Mouse (Mus musculus) skeletal muscle tissue, adult 2 months (tissue): ENCODE measurements at regions not wholly inside any gene's neighbourhood (a gene's known extent, or its start where the extent isn't known, plus 50 kb on each side); places are given as distances from the start of the nearest gene placed in this dataset.
A peak's percentile ranks its signal among the peaks of the same experiment; 100 is the strongest.

ENCODE experiments used
- DNase-seq: peaks from one replicate; pipeline ENCODE4 v3.0.0-alpha.2; 2012; ENCODE audit warnings: low read depth, low spot score

DNA sequence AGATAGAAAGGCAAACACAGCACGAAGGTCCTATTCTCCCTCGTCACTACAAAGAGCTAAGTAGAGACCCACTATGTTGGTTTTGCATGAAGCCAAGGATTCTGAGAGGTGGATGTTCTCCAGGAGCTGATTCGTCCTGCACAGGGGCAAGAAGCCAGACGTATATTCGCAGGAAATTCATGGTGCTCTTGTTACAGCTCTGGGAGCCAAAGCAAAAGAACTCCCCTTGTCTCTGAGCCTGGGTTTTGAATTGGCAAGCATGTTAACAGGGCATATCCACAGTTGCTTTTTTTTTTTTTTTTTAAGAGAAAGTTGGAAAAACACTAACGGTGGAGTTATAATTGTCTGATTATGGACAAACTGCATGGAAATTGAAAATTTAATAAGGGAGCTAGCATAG lies 191.7 kb upstream of the Prickle1 start:
- no peak for DNase-seq

DNA sequence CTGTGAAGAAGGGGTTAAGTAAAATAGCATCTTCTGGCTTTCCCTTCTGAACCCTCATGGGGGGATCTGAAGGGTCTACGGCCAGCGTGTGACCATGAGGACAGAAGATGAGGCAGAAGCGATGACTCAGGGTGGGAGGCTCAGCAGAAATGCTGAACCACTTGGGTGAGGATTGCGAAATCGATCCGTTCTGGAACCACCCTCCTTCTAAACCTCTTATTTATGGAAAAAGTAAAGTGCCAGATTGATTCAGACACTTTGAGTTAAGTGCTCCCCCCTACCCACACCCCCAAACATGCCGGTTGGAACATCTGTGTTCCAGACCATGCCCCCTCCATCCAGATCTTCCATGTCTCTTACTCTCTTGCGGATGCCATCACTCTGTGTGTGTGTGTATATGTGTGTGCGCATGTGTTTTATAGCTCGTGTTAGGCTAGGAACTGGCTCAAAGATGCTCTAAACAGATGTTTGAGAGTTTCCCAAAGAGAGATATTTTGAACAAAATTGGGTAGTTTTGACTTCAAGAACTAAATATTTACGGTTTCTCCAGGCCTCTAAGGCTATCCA lies 190.2 kb upstream of the Prickle1 start:
- DNase-seq = no peak

GRCm38 (mm10) chr15:93783736-93784135 lies 188.0 kb upstream of the Prickle1 start:
- DNase-seq = no peak

- no peak for DNase-seq
Observed at GRCm38 (mm10) chr15:93775199-93775745, 179.6 kb upstream of the Prickle1 start.

DNA sequence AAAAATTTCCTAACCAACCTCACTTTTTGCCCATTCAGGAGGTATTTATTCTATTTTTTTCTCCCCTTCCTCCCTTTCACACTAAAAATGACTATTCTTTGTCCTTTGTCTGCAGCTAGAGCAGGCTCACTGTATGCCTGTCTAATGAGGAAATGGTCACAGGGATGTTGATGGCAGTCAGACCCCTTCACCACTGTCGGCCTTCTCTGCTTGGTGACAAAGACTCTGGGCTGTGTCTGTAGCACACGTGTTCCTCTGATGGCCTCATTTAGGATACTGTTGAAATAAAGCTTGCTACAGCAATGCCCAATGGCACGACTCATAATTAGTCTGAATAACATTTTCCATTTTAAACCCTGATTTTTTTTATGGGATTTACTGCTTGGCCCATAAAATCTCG lies 178.6 kb upstream of the Prickle1 start:
- DNase-seq = no peak

DNA sequence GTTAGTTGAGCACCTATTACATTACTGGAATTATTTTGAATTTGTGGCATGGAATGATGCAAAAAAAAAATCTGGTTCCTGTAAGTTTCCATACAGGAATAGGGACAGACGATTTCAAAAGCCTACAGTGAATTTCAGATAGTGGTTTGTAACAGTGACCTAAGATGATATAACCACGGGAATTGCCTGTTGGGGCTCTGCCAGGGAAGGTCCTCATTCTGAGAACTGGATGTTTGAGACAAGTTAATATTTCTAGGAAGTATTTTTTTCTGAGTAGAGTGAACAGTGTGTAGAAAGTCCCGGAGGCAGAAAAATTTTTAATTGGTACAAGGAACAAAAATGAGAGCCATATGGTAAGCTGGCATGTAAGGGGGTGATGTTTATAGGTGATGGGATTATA lies 171.3 kb upstream of the Prickle1 start:
- DNase-seq = no peak

DNA sequence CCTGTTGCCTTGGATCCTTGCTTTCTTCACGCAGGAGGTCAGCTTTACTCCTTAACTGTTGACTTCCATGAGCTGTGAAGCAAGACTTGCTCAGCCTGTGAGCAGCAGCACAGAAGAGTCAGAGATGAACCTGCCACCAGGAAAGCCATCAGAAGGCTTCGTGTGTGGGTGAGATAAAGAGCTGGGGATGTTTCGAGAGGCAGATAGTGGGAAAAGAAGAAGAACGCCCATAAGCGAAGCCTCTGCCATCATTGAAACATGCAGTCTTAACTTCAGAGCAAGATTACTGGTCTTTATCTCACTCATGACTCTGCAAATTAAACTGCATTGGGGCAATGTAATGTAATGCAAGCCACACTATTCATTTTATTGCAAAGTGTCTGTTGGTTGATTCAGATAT lies 167.4 kb upstream of the Prickle1 start:
- no peak for DNase-seq

DNA sequence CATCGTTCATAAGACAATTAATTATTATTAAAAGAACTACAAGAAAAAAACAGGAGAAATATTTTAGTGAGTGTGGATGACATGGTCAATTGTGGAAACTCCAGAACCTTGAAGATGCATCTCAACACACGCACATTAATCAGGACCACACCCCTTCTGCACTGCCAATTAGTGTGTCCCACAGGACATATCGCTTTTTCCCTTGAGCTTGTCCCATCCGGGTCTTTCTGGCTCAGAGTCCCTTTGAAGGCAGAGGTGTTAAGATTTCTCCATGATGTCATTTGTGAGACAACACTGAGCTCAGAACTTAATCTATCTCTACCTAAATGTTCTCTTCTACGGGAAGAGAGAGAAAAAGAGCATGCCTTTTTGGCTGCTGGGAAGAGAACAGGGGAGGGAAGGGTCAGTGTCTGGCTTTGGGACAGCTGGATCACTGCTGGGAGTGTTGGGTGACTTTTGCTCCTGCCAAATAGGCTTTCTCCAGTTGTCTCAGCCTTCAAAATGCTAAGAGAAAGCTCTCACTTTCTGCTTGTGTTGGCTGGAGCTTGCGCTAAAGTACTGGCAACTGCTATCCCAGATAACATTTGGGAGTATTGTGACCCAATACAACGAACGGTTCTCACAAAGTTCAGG lies 162.6 kb upstream of the Prickle1 start:
- DNase-seq = peak; percentile 44

- no peak for DNase-seq
Observed at GRCm38 (mm10) chr15:93755989-93756388, 160.3 kb upstream of the Prickle1 start.

DNA sequence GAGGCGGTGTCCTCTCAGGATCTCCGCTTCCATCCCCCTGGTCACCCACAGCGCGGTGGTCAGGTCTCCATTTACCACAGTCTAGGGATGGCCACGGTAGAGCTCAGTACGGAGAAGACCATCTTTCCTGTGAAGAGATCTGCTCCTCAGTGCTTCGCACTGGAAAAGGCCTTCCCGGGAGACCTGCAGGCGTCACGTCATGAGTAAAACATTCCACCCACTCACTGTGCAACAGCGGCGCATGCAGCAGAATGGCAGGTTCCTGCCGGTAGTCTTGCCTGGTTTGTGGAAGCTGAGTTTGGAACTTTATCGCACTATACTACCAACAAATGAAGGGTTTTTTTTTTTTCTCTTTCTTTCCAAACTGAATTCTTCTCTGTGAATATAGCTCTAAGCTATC lies 156.1 kb upstream of the Prickle1 start:
- DNase-seq = no peak

- DNase-seq = no peak
Observed at GRCm38 (mm10) chr15:93750953-93751352, 155.3 kb upstream of the Prickle1 start.

GRCm38 (mm10) chr15:93744191-93744945 lies 148.7 kb upstream of the Prickle1 start:
- no peak for DNase-seq

DNA sequence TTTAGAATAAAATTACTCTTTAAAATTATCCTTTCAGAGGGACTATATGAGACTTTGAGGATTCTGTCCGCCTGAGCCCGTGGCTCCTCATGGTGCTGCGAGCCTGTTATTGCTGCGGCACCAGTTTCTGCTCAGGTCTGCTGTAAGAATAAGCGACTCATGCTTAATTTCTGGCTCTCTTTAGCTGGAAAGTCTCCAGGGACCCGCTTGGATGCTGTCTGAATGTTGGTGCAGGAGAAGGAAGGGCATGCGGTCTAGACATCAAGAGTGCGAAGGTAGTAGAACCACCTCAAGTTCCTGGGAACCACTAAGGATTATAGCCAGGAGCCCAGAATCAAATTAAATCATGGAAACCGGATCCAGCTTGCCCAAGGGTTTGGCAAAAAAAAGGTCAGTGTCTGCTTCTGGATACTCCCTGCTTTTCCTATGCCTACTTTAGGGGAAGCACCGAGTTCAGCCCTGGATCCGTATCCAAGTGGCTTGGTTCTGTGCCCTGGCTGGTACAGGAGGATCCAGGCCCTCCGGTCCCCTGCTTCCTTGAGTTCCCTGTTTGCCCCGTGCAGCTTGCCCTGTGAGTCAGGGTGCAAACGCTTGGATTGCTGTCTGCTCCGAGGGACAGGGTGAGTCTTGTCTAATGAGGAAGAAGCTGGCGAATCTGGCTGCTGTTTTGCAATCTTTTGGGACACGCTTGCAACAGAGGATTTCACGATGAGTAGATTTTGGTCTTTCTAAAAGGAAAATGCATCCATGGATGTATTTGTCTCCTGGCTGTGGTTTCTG lies 138.2 kb upstream of the Prickle1 start:
- DNase-seq = peak; percentile 61

DNA sequence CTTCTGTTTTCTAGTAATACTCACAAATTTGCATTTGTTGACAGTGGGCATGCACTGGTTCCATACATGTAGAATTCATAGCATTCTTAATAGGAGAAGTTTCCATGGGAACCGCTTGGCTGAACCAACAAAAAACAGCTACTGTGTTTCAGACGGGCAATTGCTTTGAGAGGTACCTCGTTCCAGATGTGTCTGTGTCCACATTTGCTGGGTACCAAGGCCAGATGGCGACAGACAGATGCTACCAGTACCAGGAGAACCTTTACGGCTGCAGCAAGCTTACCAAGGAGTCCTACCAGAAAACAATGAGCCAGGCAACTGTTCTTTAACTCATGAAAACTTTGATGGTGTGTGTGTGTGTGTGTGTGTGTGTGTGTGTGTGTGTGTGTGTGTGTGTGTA lies 137.1 kb upstream of the Prickle1 start:
- no peak for DNase-seq

DNA sequence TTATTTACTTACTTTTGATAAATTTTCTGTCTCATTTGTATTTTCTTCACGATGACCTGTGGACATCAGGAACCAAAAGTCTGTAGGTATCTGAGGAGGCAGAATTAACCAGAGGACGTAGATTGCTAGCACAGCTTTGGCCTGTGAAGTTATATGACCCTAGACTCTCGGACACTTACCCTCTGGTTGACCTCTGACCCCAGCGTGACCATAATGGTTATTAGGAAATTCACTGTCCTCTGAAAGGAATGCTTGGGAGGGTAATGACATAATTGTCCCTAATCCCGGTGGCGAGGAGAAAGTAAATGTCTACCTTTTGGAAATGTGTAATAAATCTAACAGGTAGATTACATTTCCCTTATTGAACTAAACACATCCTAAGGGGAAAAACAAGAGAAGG lies 135.5 kb upstream of the Prickle1 start:
- DNase-seq = no peak

DNA sequence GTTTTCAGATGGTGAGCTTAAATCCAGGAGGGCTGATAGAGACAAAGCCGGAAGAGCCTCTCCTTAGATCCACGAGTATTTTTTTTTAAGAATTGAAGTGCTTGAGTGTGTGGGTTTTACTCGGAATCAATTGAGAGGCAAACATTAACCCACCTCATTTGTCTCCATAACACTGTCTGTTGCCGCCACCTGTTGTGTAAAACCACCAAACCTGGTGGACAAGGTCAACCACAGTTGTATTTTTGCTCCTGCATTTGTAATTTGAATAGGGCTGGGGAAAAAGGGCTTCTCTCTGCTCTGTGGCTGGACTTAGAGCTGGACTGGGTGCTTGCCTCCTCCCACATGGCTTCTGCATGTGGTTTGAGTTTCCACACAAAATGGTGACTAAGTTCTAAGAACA lies 119.8 kb upstream of the Prickle1 start:
- DNase-seq = no peak

DNA sequence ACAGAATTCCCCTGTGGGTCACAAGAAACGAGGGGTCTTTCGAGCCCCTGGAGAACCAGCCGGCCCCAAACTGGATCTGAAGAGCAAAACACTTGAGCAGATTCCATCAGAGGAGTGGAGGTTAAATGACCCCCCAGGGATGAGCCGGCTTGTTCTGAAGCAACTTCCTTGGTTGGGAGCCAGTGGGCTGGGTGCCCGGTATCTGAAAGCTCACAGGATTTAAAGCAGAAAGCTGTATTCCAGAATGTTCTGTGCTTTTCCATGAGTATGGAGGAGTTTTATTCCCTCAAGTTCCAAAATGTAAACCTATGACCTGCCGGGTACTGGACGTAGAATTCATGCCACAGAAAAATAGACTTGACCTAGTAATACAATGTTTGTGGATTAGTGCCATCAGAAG lies 117.7 kb upstream of the Prickle1 start:
- DNase-seq = peak; percentile 80

GRCm38 (mm10) chr15:93712594-93712993 lies 116.9 kb upstream of the Prickle1 start:
- no peak for DNase-seq

DNA sequence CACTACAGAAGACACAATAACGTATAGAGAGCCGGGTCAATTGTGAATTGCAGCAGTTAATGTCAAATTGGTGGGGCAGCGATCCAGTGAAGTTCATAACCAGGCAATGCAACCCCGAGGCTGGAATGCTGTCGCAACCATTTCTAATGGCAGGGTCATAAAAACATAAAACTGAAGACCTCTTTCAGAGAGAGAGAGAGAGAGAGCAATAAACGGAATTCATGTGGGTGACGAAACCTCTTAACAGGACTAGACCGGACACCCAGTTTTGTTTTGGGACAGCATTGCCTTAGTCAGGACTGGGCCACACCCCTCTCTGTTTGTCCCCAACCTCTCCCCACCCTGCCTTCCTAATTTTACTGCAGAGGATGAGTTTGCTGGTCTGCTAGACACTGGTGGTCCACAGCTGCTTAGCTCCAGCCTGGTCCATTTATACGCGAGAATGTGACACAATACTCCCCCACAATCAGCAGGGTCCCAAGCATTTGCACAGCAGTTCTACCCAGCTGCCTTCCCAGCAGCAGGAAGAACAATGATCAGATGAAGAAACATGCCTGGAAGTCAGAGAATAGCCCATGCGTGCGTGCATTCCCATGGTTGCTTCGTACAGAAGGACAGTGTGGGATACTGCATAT lies 115.6 kb upstream of the Prickle1 start:
- DNase-seq = no peak

DNA sequence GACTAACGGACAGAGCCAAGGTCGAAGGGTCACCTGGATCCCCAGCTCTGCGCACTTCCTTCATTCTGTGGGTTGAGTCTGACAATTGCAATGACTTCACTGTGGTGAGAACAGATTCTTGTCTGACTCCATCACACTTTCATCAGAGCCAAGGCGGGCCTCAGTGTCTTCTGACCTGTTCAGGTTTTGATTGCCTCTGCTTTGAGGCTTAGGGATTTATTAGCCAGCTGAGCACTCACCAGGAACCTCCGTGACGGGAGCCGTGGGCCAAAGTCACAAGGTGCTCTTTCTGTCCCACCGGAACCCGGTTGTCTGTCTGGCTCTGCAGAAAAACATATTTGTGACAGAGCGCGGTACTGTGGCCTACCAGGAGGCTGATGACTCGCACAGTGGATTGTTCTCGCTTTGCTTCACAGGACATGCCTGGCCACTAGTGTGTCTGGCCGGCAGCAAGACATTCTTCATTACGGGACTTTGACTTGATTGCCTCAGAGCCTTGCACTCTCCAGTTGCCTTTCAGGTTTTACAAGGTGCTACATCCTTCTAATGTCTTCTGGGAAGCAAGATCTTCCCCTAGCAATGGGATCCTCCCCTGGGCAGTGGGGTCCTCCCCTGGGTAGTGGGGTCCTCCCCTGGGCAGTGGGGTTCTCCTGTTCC lies 114.9 kb upstream of the Prickle1 start:
- no peak for DNase-seq

- DNase-seq = peak; percentile 48
Observed at GRCm38 (mm10) chr15:93706366-93706930, 110.8 kb upstream of the Prickle1 start.
